Mouse (Mus musculus) liver, embryonic 14.5 days (tissue): ENCODE data around the gene Adsl. TPM values are rescaled to one million over a fixed set of nuclear protein-coding genes. Genes with fewer than 3 reads are reported as not detected.
"Not testable (repeated sequence)": the region's sequence is repeated elsewhere in the genome, so short reads cannot be mapped to it uniquely, and the experiment has no call there.

Experiments used
- ATAC-seq: fragments of 200-750 bp; cut with Nextera tagmentation; 2 replicates; pipeline ENCODE4 v1.8.0; 2017; ENCODE audit warnings: moderate number of reproducible peaks, mild to moderate bottlenecking, moderate library complexity; ENCODE audit not compliant: insufficient read depth
- DNase-seq, 3 experiments: peaks; one replicate each; pipeline ENCODE4 v3.0.0-alpha.2; 2012 to 2013; ENCODE audit warnings: low read depth in 3 of 3, low spot score in 3 of 3
- H3K27ac ChIP-seq: fragments of 300-500 bp; sonication (generic); 2 replicates; pipeline ENCODE4 v1.5.1; 2014; ENCODE audit warnings: moderate library complexity, mild to moderate bottlenecking, control low read depth, inconsistent platforms
- H3K27me3 ChIP-seq: fragments of 300-500 bp; sonication (generic); 2 replicates; pipeline ENCODE4 v1.6.1; 2014; ENCODE audit warnings: mild to moderate bottlenecking, low read length, moderate library complexity; ENCODE audit not compliant: control insufficient read depth, insufficient read depth
- H3K36me3 ChIP-seq: fragments of 300-500 bp; sonication (generic); replicated peaks from 2 replicates; pipeline ENCODE4 v1.6.1; 2014; ENCODE audit warnings: low read depth; ENCODE audit not compliant: control insufficient read depth, insufficient read depth
- H3K4me1 ChIP-seq, 2 experiments: fragments of 200-500 bp in 1 of 2; fragments of 300-500 bp in 1 of 2; sonication (generic) in 1 of 2; replicated peaks; 2 replicates each; pipeline ENCODE4 v1.6.1; 2012 to 2014; ENCODE audit warnings: antibody characterized with exemption in 1 of 2, inconsistent platforms in 1 of 2, low read length in 1 of 2; ENCODE audit not compliant: control insufficient read depth in 2 of 2, insufficient read depth in 2 of 2
- H3K4me2 ChIP-seq: fragments of 300-500 bp; sonication (generic); 2 replicates; pipeline ENCODE4 v1.6.1; 2014; ENCODE audit warnings: low read depth, mild to moderate bottlenecking, control low read depth, moderate library complexity
- H3K4me3 ChIP-seq, 2 experiments: fragments of 200-500 bp in 1 of 2; fragments of 300-500 bp in 1 of 2; sonication (generic) in 1 of 2; 2 replicates each; pipeline ENCODE4 v1.5.1; 2012 to 2014; ENCODE audit warnings: low read depth in 2 of 2, low read length in 2 of 2, mild to moderate bottlenecking in 2 of 2, control low read depth in 1 of 2, inconsistent platforms in 1 of 2, moderate library complexity in 1 of 2; ENCODE audit not compliant: insufficient read depth in 1 of 2
- H3K9ac ChIP-seq: fragments of 300-500 bp; sonication (generic); replicated peaks from 2 replicates; pipeline ENCODE4 v1.6.1; 2014; ENCODE audit warnings: mild to moderate bottlenecking, control low read depth, moderate library complexity
- H3K9me3 ChIP-seq: fragments of 300-500 bp; sonication (generic); 2 replicates; pipeline ENCODE4 v1.6.1; 2016; ENCODE audit warnings: low read length, mixed read lengths; ENCODE audit not compliant: control insufficient read depth
- CTCF ChIP-seq: IDR thresholded peaks from 2 replicates; pipeline ENCODE4 v1.5.1; 2016; ENCODE audit warnings: antibody characterized with exemption, low read depth, control low read depth
- EP300 ChIP-seq: IDR thresholded peaks from 2 replicates; pipeline ENCODE4 v1.6.1; 2016; ENCODE audit warnings: antibody characterized with exemption, low read depth
- WGBS: fragments of 180-500 bp; shearing (Covaris S2); extraction: QIAGEN DNeasy Blood & Tissue Kit; methylation state at CpG from one replicate; pipeline ENCODE4 v1.1.7; 2014; ENCODE audit not compliant: insufficient replicate concordance; 5-methylcytosine and 5-hydroxymethylcytosine counted together
- polyA plus RNA-seq, 2 experiments: library from polyadenylated mRNA; depleted of rRNA in 1 of 2; stranded (reverse) in 1 of 2; unstranded in 1 of 2; fragments of >200 nt; fragmentation: Nextera tagmentation in 1 of 2; extraction: Ambion mirVana in 1 of 2; gene quantifications; 2 replicates each; pipeline versions ENCODE4 v1.2.1 to v1.2.3; 2012 to 2014

The Adsl gene
- polyA plus RNA-seq (2012; rRNA removed): 28.7 and 43.8 TPM in 2 replicates
- polyA plus RNA-seq (2014; fragmentation: Nextera tagmentation; extraction: Ambion mirVana): 48.2 and 57.5 TPM in 2 replicates

DNA sequence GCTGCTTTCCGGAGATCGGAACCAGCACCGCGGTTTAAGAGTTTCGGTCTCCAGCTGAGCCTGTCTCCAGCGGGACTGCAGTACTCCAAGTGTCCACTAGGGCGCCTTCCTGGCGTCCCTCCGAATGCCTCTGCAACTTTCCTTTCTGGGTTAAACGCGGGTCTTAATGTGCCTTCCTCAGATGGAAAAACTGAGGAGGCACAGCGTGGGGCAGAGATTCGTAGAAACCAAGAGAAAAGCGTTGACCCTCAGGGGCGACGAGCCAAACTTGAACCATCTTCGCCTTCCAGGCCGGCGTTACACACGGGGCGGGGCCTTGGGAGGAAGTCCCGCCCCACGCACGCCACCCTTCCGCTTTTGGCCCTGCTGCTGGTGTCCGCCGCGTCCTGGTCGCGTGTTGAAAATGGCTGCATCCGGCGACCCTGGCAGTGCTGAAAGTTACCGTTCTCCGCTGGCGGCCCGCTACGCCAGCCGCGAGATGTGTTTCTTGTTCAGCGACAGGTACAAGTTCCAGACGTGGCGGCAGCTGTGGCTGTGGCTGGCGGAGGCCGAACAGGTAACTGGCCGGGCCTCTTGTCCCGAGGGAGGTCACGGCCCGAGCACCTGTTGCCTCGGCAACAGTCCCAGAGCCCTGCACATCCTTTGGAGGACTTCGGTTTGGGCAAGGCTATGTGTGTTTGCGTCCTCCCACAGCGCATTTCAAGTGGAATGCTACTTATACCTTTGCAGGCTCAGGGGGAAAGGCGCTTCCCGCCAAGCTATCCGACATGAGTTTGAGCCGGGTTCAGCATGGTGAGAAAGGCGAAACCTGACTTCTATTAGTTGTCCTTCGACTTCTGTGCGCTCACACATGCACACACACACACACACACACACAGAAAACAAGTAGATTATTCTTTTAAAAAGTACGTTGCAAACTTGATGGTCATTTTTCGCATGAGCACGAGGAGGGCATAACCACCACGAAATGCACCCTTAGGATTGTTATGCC is at the start of gene Adsl:
Gene Adsl, plus strand, starts transcription at position 346 of the 991 bp plus-strand sequence.
- Histone ChIP-seq H3K27ac (peak within 1 kb of the TSS; percentile 23), H3K4me2 (peak within 1 kb of the TSS; percentile 89), H3K4me1 (peaks cover 0 to 9% of the 10 kb centered on the region in 2 experiments; a peak in 2 of 4 replicates), H3K9me3 (no peaks in the 10 kb centered on the region), H3K36me3 (peaks cover 12% of the 10 kb centered on the region), H3K9ac (peak within 1 kb of the TSS; percentile 85), H3K27me3 (no peaks in the 10 kb centered on the region), H3K4me3 (peak within 1 kb of the TSS; percentile 90 to 94)
- under 1% methylated on average over 63 of the region's 63 CpGs for WGBS
- ATAC-seq (peak; percentile 91), DNase-seq (peak; percentile 78 to 81 (median 80))
- TF ChIP-seq CTCF (peak; percentile 98), EP300 (no peak)

DNA sequence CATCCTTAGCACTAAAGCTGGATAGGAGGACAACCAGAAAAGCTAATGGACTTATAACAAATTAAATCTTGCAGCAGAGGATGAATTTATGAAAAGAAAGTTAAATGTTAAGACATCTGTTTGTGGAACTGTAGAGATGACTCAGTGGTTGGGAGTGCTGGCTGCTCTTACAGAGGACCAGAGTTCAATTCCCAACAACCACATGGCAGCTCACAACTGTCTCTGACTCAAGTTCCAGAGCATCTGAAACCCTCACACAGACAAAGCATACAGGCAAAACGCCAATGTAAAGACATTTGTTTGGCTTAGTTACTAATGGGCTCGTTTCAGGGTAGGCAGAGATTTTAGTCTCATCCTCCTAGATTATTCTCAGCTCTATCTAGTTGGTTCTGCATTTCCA is 48.5 kb upstream of the Adsl start:
- no peaks in the 10 kb centered on the region for H3K27me3 ChIP-seq
- no peak overlapping the region for H3K4me2 ChIP-seq
- ATAC-seq: no peak
- H3K4me1 ChIP-seq: no peaks in the 10 kb centered on the region
- no peaks in the 10 kb centered on the region for H3K9me3 ChIP-seq
- H3K27ac ChIP-seq: no peak overlapping the region
- H3K36me3 ChIP-seq: peaks cover 77% of the 10 kb centered on the region
- H3K9ac ChIP-seq: no peak overlapping the region
- TF ChIP-seq EP300 (no peak), CTCF (no peak)
- WGBS: 65% methylated on average over 2 of the region's 2 CpGs
- DNase-seq: no peak
- no peak overlapping the region for H3K4me3 ChIP-seq

DNA sequence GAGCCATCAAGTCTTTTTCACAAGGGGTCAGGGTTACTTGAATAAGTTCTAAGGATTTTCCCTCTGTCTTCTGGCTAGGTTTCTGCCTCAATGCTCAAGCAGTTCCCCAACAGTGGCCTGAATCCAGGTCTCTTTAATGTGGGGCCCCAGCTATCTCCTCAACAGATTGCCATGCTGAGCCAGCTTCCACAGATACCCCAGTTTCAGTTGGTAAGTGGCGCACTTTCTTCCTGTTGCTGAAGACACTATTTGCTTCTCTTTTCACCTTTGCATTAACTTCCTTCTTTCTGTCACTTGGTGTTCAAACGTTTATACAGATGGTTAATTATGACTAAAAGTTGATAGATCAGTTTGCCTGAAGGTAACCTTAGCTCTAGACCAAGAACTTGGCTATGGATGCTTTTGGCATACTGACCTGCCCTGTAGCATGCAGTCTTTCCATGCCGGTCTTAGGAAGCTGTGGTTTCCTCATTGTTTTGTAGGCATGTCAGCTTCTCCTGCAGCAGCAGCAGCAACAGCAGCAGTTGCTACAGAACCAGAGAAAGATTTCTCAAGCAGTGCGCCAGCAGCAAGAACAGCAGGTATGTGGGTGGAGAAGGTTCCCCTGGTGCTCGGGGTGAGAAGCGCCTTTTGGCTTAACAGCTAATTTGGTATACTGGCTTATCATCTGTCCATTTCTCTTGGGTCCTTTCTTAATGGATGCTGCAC is 46.3 kb upstream of the Adsl start:
- 57% methylated on average over 6 of the region's 6 CpGs for WGBS
- H3K36me3 ChIP-seq: peaks cover 79% of the 10 kb centered on the region

DNA sequence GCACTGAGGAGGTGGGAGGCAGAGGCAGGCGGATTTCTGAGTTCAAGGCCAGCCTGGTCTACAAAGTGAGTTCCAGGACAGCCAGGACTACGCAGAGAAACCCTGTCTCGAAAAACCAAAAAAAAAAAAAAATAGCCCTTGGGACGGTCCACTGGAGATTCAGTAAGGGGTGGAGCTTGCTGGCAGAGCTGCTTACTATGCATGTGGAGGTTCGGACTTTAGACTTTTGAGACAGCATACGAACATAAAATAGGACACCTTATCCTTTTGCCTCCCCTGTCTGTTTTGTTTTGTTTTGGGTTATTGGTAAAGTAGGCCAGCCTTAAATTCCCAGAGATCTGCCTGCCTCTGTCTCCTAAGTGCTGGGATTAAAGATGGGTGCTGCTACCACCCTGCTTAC is 43.5 kb upstream of the Adsl start:
- not testable (repeated sequence) for H3K9ac ChIP-seq, H3K4me2 ChIP-seq, H3K4me3 ChIP-seq, H3K4me1 ChIP-seq, H3K27me3 ChIP-seq, H3K27ac ChIP-seq, H3K9me3 ChIP-seq, ATAC-seq, DNase-seq
- H3K36me3 ChIP-seq: peaks cover 71% of the 10 kb centered on the region
- WGBS: 90% methylated on average over 6 of the region's 6 CpGs

More for the DNA sequence above, 46.3 kb upstream of the Adsl start:
- H3K9me3 ChIP-seq: no peaks in the 10 kb centered on the region
- DNase-seq: no peak
- H3K27ac ChIP-seq: no peak overlapping the region
- H3K4me3 ChIP-seq: no peak overlapping the region
- no peaks in the 10 kb centered on the region for H3K4me1 ChIP-seq
- TF ChIP-seq CTCF: no peak
- TF ChIP-seq EP300: no peak
- H3K4me2 ChIP-seq: no peak overlapping the region
- ATAC-seq: no peak
- no peaks in the 10 kb centered on the region for H3K27me3 ChIP-seq
- H3K9ac ChIP-seq: no peak overlapping the region

DNA sequence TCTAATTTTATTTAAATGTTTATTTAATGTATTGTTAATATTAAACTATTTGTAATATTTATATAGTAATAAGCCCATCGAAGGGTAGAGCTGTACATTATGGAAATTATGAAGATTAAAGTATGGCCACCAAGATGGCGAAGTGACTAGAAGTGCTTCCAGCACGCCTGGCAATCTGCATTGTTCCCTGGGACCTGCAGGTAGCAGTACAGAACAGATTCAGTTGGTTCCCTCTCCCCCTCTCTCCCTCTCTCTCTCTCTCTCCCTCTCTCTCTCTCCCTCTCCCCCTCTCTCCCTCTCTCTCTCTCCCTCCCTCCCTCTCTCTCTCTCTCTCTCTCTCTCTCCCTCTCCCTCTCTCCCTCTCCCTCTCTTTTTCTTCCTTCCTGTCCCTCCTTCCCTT is 38.1 kb upstream of the Adsl start:
- Histone ChIP-seq H3K4me1 (peaks cover 25 to 26% of the 10 kb centered on the region in 2 experiments), H3K27ac (peak overlapping the region; percentile 84), H3K4me2 (peak overlapping the region; percentile 62), H3K9ac (no peak overlapping the region; the same call in 1 of the 2 replicates), H3K4me3 (no peak overlapping the region), H3K9me3 (no peaks in the 10 kb centered on the region), H3K27me3 (no peaks in the 10 kb centered on the region), H3K36me3 (peaks cover 65% of the 10 kb centered on the region)
- no peak for ATAC-seq
- TF ChIP-seq EP300 (no peak), CTCF (peak; percentile 23)
- WGBS: 68% methylated on average over 3 of the region's 3 CpGs
- DNase-seq: no peak
